ENCODE assay signal across 20 mouse cellular contexts in genomic region chr2:167268721-167269120, GRCm38 (mm10). TPM values are rescaled to one million over a fixed set of nuclear protein-coding genes. Genes with fewer than 3 reads are reported as not detected.
DNase-seq lines count a peak whose midpoint lies in the region; ATAC-seq and TF ChIP-seq lines count a peak whose summit lies in the region.
"Had no signal": no experiment of that assay in that cellular context is flagged by ENCODE, and none has a peak within 500 bp of the region (broad histone marks: within the 10 kb centered on the region; RNA-seq: fewer than 3 reads in every experiment).

No protein-coding gene starts in this region.

- H3K4me1 ChIP-seq in heart, embryonic 12.5 days (replicated peaks), result peaks cover 22% of the 10 kb centered on the region
- H3K4me1 ChIP-seq in heart, embryonic 10.5 days, result peaks cover 24% of the 10 kb centered on the region
- H3K4me1 ChIP-seq in lung, adult 2 months (ENCODE audit: control insufficient read depth, insufficient read depth, low read length), result peaks cover 2% of the 10 kb centered on the region; the same call in 1 of the 2 replicates
- H3K4me1 ChIP-seq: forebrain, embryonic 13.5 days; hindbrain, embryonic 15.5 days; limb, embryonic 13.5 days; neural tube, embryonic 15.5 days had no signal

- DNase-seq in heart, embryonic 10.5 days (ENCODE audit: low spot score), result no peak
- peak; percentile 1 for DNase-seq in lung, adult 2 months
- DNase-seq in lung, postnatal 36 days, result no peak
- DNase-seq in NIH3T3 (ENCODE audit: low read depth), result peak; percentile 74
- DNase-seq in gastrocnemius, postnatal 4 days (ENCODE audit: low spot score in 2 of 2), result peak; percentile 7 to 14
- no peak for DNase-seq in frontal cortex, postnatal 25 days (ENCODE audit: low spot score in 2 of 2)
- DNase-seq in thymus, postnatal 36 days, result no peak
- DNase-seq: thymus, postnatal 25 days had no signal

- H3K4me2 ChIP-seq in heart, embryonic 12.5 days, result no peak overlapping the region
- H3K4me2 ChIP-seq: forebrain, embryonic 13.5 days; hindbrain, embryonic 15.5 days; limb, embryonic 13.5 days; midbrain, embryonic 11.5 days; neural tube, embryonic 15.5 days had no signal

- TF ChIP-seq POLR2A in lung, adult 2 months (IDR thresholded peaks at IDR 0.05; ENCODE audit: borderline replicate concordance, extremely low read depth, low read depth, low read length), result no peak

- TF ChIP-seq CTCF in lung, adult 2 months (IDR thresholded peaks at IDR 0.05; ENCODE audit: insufficient read depth, low read length), result no peak

- H3K9me3 ChIP-seq in heart, embryonic 12.5 days (replicated peaks), result no peaks in the 10 kb centered on the region
- H3K9me3 ChIP-seq in heart, embryonic 10.5 days, result no peaks in the 10 kb centered on the region
- H3K9me3 ChIP-seq: forebrain, embryonic 13.5 days; hindbrain, embryonic 15.5 days; limb, embryonic 13.5 days; neural tube, embryonic 15.5 days had no signal

- 93% methylated on average over 1 of the region's 1 CpGs for WGBS in heart, embryonic 12.5 days
- 89% methylated on average over 1 of the region's 1 CpGs for WGBS in heart, embryonic 10.5 days
- 97% methylated on average over 1 of the region's 1 CpGs for WGBS in lung, adult 2 months

- no peaks in the 10 kb centered on the region for H3K27me3 ChIP-seq in heart, embryonic 12.5 days (replicated peaks)
- H3K27me3 ChIP-seq in heart, embryonic 10.5 days (ENCODE audit: insufficient read depth, poor library complexity, severe bottlenecking), result no peaks in the 10 kb centered on the region
- H3K27me3 ChIP-seq: forebrain, embryonic 13.5 days; hindbrain, embryonic 15.5 days; limb, embryonic 13.5 days; neural tube, embryonic 15.5 days had no signal

- H3K27ac ChIP-seq in heart, embryonic 12.5 days (ENCODE audit: poor library complexity, severe bottlenecking), result peak overlapping the region; percentile 15; the same call in 1 of the 2 replicates
- H3K27ac ChIP-seq in heart, embryonic 10.5 days, result no peak overlapping the region
- H3K27ac ChIP-seq: forebrain, embryonic 13.5 days; heart, adult 2 months; hindbrain, embryonic 15.5 days; kidney, postnatal 0 days; limb, embryonic 13.5 days; liver, embryonic 14.5 days; macrophage; neural tube, embryonic 15.5 days had no signal

- H3K36me3 ChIP-seq in heart, embryonic 12.5 days, result no peaks in the 10 kb centered on the region
- H3K36me3 ChIP-seq in heart, embryonic 10.5 days, result no peaks in the 10 kb centered on the region
- H3K36me3 ChIP-seq: G1E; hindbrain, embryonic 15.5 days; limb, embryonic 13.5 days; neural tube, embryonic 15.5 days had no signal

- H3K9ac ChIP-seq in heart, embryonic 12.5 days, result no peak overlapping the region
- H3K9ac ChIP-seq: forebrain, embryonic 13.5 days; hindbrain, embryonic 15.5 days; limb, embryonic 13.5 days; liver, embryonic 14.5 days; neural tube, embryonic 15.5 days had no signal

- 0 out of 2 replicates have a peak, but pooled peaks have one; percentile 16 for ATAC-seq in heart, embryonic 12.5 days (ENCODE audit: insufficient number of reproducible peaks, low FRiP score)
- ATAC-seq: forebrain, embryonic 13.5 days; intestine, embryonic 16.5 days had no signal

- H3K4me3 ChIP-seq in heart, embryonic 12.5 days, result no peak overlapping the region
- H3K4me3 ChIP-seq in heart, embryonic 10.5 days, result no peak overlapping the region
- H3K4me3 ChIP-seq in lung, adult 2 months (replicated peaks; ENCODE audit: extremely low read depth, low read depth, low read length), result no peak overlapping the region
- H3K4me3 ChIP-seq: forebrain, embryonic 13.5 days; heart, adult 2 months; hindbrain, embryonic 15.5 days; limb, embryonic 13.5 days; neural tube, embryonic 15.5 days had no signal

RNA-seq across cellular contexts. Expression of gene Ptgis, which starts 28.3 kb away (rescaled TPM):
- polyA plus RNA-seq in heart, embryonic 12.5 days (2016; fragmentation: Nextera tagmentation; extraction: Ambion mirVana), result 22.5 and 22.9 TPM in 2 replicates
- 16.3 and 21.4 TPM in 2 replicates for polyA plus RNA-seq in heart, embryonic 10.5 days (2016; fragmentation: Nextera tagmentation; extraction: Ambion mirVana)
- polyA plus RNA-seq in lung, adult 2 months (2012; rRNA removed), result 105 and 162 TPM in 2 replicates
- total RNA-seq in gastrocnemius, postnatal 4 days (2021), result 10 to 100 TPM; 26.8 to 27.1 TPM
- total RNA-seq: G1E had no signal
- polyA plus RNA-seq: G1E, macrophage had no signal

Comparison
In these comparisons a context has a peak if more than half of its experiments do, and no peak if none do; other contexts are left out.
1. DNase-seq: peak in lung, adult 2 months (single experiment), NIH3T3 (single experiment) and gastrocnemius, postnatal 4 days (2 of 2); none in heart, embryonic 10.5 days (single experiment), lung, postnatal 36 days (single experiment), frontal cortex, postnatal 25 days (0 of 2) and thymus, postnatal 36 days (0 of 2).